Mouse (Mus musculus): ENCODE measurements around the gene Tmem120b. TPM values are rescaled to one million over a fixed set of nuclear protein-coding genes. Genes with fewer than 3 reads are reported as not detected.

Gene Tmem120b
- polyA plus RNA-seq, 1 experiment = 9.1 TPM

DNA sequence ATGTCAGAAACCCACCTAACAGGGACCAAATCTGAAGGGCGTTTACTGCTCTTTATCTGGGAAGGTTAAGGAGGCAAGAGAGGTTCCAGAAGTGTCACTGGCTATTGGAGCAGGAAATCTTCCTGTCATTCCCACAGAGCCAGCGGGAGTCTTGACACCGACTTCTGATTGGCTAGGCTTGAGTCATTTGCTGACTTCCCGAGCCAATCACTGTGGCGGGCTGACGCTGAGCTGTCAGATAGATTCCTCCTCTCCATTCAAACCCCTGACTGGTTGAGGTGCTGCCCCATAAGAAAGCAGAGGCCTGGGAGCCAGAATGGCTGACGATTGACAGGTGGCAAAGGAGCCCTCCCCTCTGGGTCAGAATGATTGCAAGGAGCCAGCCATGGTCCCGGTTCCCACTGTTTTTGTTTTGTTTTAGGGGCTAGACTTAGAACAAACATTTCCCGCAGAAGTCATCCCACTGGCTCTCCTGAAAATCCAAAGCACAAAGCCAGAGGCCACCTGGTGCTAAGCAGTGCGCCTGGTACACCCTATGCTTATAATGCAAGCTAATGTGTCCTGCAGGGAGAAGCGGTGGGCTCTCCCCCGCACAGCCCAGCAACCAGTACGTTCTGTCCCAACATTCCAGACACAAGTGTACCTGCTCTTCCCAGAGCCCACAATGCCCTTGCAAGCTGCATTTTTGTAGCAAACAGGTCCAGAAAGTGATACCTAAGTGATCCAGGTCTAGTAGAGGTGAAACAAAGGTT lies 41.4 kb downstream of the Tmem120b start:
- TF ChIP-seq CTCF (IDR thresholded peaks at IDR 0.05; ENCODE audit: borderline replicate concordance, insufficient read depth, low read length) = no peak
- TF ChIP-seq POLR2A (IDR thresholded peaks at IDR 0.05; ENCODE audit: low read depth, low read length) = no peak
- no peak overlapping the region for H3K27ac ChIP-seq (ENCODE audit: insufficient read depth, low read length)

DNA sequence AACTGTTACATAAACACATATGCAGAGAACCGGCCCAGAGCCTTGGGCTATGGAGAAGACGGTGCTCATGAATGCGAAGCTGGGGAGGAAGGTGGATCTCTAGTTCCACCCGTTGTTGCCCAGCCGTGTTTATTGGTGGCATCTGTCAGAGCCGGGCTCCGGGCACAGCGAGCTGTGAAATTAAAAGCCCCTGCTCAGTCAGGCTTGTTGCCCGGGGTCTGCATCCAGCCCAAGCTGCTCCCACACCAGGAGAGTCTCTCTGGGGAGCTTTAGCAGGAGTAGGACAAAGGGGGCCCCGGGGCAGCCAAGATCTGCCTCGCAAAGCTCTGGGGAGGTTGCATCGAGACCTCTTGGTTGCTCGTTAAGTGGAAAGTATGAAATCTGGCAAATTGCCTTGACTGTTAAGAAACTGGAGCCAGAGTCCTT lies 42.1 kb downstream of the Tmem120b start:
- Histone ChIP-seq H3K4me3 (ENCODE audit: insufficient read depth, low read length) (no peak overlapping the region), H3K27ac (ENCODE audit: insufficient read depth, low read length) (no peak overlapping the region), H3K4me1 (ENCODE audit: control insufficient read depth, insufficient read depth, low read length) (no peaks in the 10 kb centered on the region)
- TF ChIP-seq POLR2A (IDR thresholded peaks at IDR 0.05; ENCODE audit: low read depth, low read length) = no peak
- no peak for TF ChIP-seq CTCF (IDR thresholded peaks at IDR 0.05; ENCODE audit: borderline replicate concordance, insufficient read depth, low read length)

More for the DNA sequence above, 41.4 kb downstream of the Tmem120b start:
- no peak overlapping the region for H3K4me3 ChIP-seq (ENCODE audit: insufficient read depth, low read length)
- H3K4me1 ChIP-seq (ENCODE audit: control insufficient read depth, insufficient read depth, low read length) = no peaks in the 10 kb centered on the region

- no peak overlapping the region for H3K4me3 ChIP-seq (ENCODE audit: insufficient read depth, low read length)
- H3K4me1 ChIP-seq (ENCODE audit: control insufficient read depth, insufficient read depth, low read length) = no peaks in the 10 kb centered on the region
- TF ChIP-seq POLR2A (IDR thresholded peaks at IDR 0.05; ENCODE audit: low read depth, low read length) (no peak), CTCF (IDR thresholded peaks at IDR 0.05; ENCODE audit: borderline replicate concordance, insufficient read depth, low read length) (no peak)
- H3K27ac ChIP-seq (ENCODE audit: insufficient read depth, low read length) = no peak overlapping the region
These were observed 45.9 kb downstream of the Tmem120b start for GRCm38 (mm10) chr5:123114109-123114508.

DNA sequence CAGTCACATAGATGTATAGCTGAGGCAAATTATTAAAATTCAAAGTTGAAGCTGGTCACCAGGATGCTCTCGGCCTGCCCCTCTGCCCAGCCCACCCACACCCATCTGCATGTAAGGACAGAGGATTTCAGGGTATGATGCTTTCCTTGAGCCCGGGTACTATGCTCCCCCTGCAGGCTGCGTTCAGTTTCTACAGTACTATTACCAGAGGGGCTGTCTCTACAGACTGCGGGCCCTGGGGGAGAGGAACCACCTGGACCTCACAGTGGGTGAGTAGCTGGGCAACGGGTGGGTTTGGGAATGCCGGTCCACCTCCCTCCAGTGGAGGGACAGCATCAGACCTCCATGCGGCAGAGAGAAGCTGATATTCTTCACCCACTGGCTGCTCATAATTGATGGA lies 46.7 kb downstream of the Tmem120b start:
- no peak overlapping the region for H3K27ac ChIP-seq (ENCODE audit: insufficient read depth, low read length)
- 0 out of 2 replicates have a peak, but pooled peaks have one; percentile 33 for TF ChIP-seq CTCF (IDR thresholded peaks at IDR 0.05; ENCODE audit: borderline replicate concordance, insufficient read depth, low read length)
- TF ChIP-seq POLR2A (IDR thresholded peaks at IDR 0.05; ENCODE audit: low read depth, low read length) = no peak
- no peak overlapping the region for H3K4me3 ChIP-seq (ENCODE audit: insufficient read depth, low read length)
- no peaks in the 10 kb centered on the region for H3K4me1 ChIP-seq (ENCODE audit: control insufficient read depth, insufficient read depth, low read length)

DNA sequence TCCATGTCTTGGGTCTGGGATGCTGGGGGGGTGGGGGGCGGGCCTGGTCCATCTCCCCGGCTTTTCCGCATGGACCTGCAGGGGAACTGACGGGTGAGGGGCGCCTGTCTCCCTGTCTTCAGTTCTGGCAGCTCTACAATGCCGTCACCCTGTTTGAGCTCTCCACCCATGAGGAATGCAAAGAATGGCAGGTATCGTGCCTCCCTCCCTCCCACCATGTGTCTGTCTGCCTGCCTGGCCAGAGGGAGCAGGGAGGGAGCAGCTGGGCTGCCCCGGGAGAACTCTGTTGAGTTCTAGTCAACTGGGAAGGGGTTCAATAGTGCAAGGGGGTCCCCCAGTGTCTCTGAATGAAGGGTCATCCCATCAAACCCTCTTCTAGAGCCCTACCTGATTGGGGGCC lies 47.9 kb downstream of the Tmem120b start:
- TF ChIP-seq POLR2A (IDR thresholded peaks at IDR 0.05; ENCODE audit: low read depth, low read length) = no peak
- TF ChIP-seq CTCF (IDR thresholded peaks at IDR 0.05; ENCODE audit: borderline replicate concordance, insufficient read depth, low read length) = no peak
- Histone ChIP-seq H3K4me1 (ENCODE audit: control insufficient read depth, insufficient read depth, low read length) (no peaks in the 10 kb centered on the region), H3K27ac (ENCODE audit: insufficient read depth, low read length) (no peak overlapping the region), H3K4me3 (ENCODE audit: insufficient read depth, low read length) (no peak overlapping the region)

GRCm38 (mm10) chr5:123117257-123117656 lies 49.0 kb downstream of the Tmem120b start:
- no peaks in the 10 kb centered on the region for H3K4me1 ChIP-seq (ENCODE audit: control insufficient read depth, insufficient read depth, low read length)
- TF ChIP-seq CTCF (IDR thresholded peaks at IDR 0.05; ENCODE audit: borderline replicate concordance, insufficient read depth, low read length) = peak; percentile 79
- TF ChIP-seq POLR2A (IDR thresholded peaks at IDR 0.05; ENCODE audit: low read depth, low read length) = no peak
- H3K27ac ChIP-seq (ENCODE audit: insufficient read depth, low read length) = no peak overlapping the region
- H3K4me3 ChIP-seq (ENCODE audit: insufficient read depth, low read length) = no peak overlapping the region

GRCm38 (mm10) chr5:123117773-123118172 lies 49.6 kb downstream of the Tmem120b start:
- TF ChIP-seq CTCF (IDR thresholded peaks at IDR 0.05; ENCODE audit: borderline replicate concordance, insufficient read depth, low read length) (no peak), POLR2A (IDR thresholded peaks at IDR 0.05; ENCODE audit: low read depth, low read length) (no peak)
- Histone ChIP-seq H3K4me3 (ENCODE audit: insufficient read depth, low read length) (no peak overlapping the region), H3K27ac (ENCODE audit: insufficient read depth, low read length) (no peak overlapping the region), H3K4me1 (ENCODE audit: control insufficient read depth, insufficient read depth, low read length) (no peaks in the 10 kb centered on the region)

DNA sequence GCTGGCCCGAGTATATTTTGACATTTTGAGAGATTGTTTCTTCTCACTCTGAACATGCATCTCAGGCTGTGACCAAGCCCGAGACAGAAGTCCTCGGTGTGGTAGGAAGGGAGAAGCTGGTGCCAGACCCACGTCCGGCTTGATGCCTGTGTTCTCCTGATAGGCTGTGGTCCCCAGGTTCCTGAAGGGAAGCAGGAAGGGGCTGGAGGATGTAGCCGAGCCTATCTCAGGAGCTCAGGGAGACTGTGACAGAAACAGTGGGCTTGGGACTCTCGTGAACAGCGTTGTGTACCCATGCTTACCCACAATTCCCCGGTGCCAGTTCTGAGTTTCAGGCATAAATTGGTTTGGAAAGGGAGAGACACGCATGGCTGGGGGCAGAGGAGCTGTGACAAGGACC lies 50.6 kb downstream of the Tmem120b start:
- H3K27ac ChIP-seq (ENCODE audit: insufficient read depth, low read length) = no peak overlapping the region
- no peaks in the 10 kb centered on the region for H3K4me1 ChIP-seq (ENCODE audit: control insufficient read depth, insufficient read depth, low read length)
- H3K4me3 ChIP-seq (ENCODE audit: insufficient read depth, low read length) = no peak overlapping the region
- no peak for TF ChIP-seq POLR2A (IDR thresholded peaks at IDR 0.05; ENCODE audit: low read depth, low read length)
- no peak for TF ChIP-seq CTCF (IDR thresholded peaks at IDR 0.05; ENCODE audit: borderline replicate concordance, insufficient read depth, low read length)

- no peak overlapping the region for H3K4me3 ChIP-seq (ENCODE audit: insufficient read depth, low read length)
- no peak overlapping the region for H3K27ac ChIP-seq (ENCODE audit: insufficient read depth, low read length)
- TF ChIP-seq POLR2A (IDR thresholded peaks at IDR 0.05; ENCODE audit: low read depth, low read length) (no peak), CTCF (IDR thresholded peaks at IDR 0.05; ENCODE audit: borderline replicate concordance, insufficient read depth, low read length) (no peak)
- no peaks in the 10 kb centered on the region for H3K4me1 ChIP-seq (ENCODE audit: control insufficient read depth, insufficient read depth, low read length)
These were observed 52.5 kb downstream of the Tmem120b start for GRCm38 (mm10) chr5:123120624-123121215.

DNA sequence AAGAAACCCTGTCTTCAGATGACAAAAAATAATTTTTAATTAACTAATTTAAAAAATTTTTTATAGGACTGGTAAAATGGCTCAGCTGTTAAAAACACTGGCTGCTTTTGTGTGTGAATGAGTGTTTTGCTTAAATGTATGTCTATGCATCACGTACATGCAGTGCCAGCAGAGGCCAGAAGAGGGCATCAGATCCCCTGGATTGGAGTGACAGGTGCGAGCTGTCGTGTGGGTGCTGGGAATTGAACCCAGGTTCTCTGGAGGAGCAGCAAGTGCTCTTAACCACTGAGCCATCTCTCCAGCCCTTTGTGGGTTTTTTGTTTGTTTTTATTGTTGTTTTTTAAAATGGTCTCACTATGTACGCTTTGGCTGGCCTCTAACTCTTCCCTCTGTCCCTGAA lies 54.0 kb downstream of the Tmem120b start:
- no peak overlapping the region for H3K4me3 ChIP-seq (ENCODE audit: insufficient read depth, low read length)
- no peaks in the 10 kb centered on the region for H3K4me1 ChIP-seq (ENCODE audit: control insufficient read depth, insufficient read depth, low read length)
- TF ChIP-seq CTCF (IDR thresholded peaks at IDR 0.05; ENCODE audit: borderline replicate concordance, insufficient read depth, low read length) (peak; percentile 44; the same call in 1 of the 2 replicates), POLR2A (IDR thresholded peaks at IDR 0.05; ENCODE audit: low read depth, low read length) (no peak)
- no peak overlapping the region for H3K27ac ChIP-seq (ENCODE audit: insufficient read depth, low read length)
